ENCODE assay signal across 8 mouse cellular contexts in genomic region chr17:27071630-27072029, GRCm38 (mm10). TPM values are rescaled to one million over a fixed set of nuclear protein-coding genes. Genes with fewer than 3 reads are reported as not detected.
DNase-seq lines count a peak whose midpoint lies in the region; ATAC-seq and TF ChIP-seq lines count a peak whose summit lies in the region.

No protein-coding gene starts in this region.

- 42% methylated on average over 6 of the region's 6 CpGs for WGBS in forebrain, postnatal 0 days
- 42% methylated on average over 6 of the region's 6 CpGs for WGBS in forebrain, embryonic 13.5 days
- 41% methylated on average over 6 of the region's 6 CpGs for WGBS in midbrain, embryonic 14.5 days
- WGBS in midbrain, embryonic 15.5 days, result 45% methylated on average over 6 of the region's 6 CpGs

- H3K27ac ChIP-seq in forebrain, postnatal 0 days (ENCODE audit: low read depth, low read length), result no peak overlapping the region
- no peak overlapping the region for H3K27ac ChIP-seq in forebrain, embryonic 13.5 days
- no peak overlapping the region for H3K27ac ChIP-seq in midbrain, embryonic 14.5 days (replicated peaks; ENCODE audit: low read depth, low read length)
- no peak overlapping the region for H3K27ac ChIP-seq in midbrain, embryonic 15.5 days

- peak; percentile 63 for TF ChIP-seq CTCF in forebrain, postnatal 0 days (IDR thresholded peaks at IDR 0.05; ENCODE audit: low read depth)

- no peak overlapping the region for H3K4me3 ChIP-seq in forebrain, postnatal 0 days (ENCODE audit: low read depth, low read length)
- H3K4me3 ChIP-seq in forebrain, embryonic 13.5 days, result no peak overlapping the region
- no peak overlapping the region for H3K4me3 ChIP-seq in midbrain, embryonic 14.5 days (replicated peaks; ENCODE audit: low read depth, low read length)
- no peak overlapping the region for H3K4me3 ChIP-seq in midbrain, embryonic 15.5 days

- DNase-seq in forebrain, postnatal 0 days, result peak; percentile 39
- peak; percentile 53 for DNase-seq in midbrain, embryonic 14.5 days
- DNase-seq in cerebellum, adult 18-20 months, result peak; percentile 83 to 90
- no peak for DNase-seq in gastrocnemius, postnatal 25 days

- no peaks in the 10 kb centered on the region for H3K36me3 ChIP-seq in forebrain, postnatal 0 days (ENCODE audit: insufficient read depth)
- H3K36me3 ChIP-seq in forebrain, embryonic 13.5 days (ENCODE audit: poor library complexity, severe bottlenecking), result no peaks in the 10 kb centered on the region
- no peaks in the 10 kb centered on the region for H3K36me3 ChIP-seq in midbrain, embryonic 14.5 days (ENCODE audit: control insufficient read depth, insufficient read depth, low read length)
- no peaks in the 10 kb centered on the region for H3K36me3 ChIP-seq in midbrain, embryonic 15.5 days (replicated peaks)

- no peak overlapping the region for H3K9ac ChIP-seq in forebrain, postnatal 0 days
- no peak overlapping the region for H3K9ac ChIP-seq in forebrain, embryonic 13.5 days
- no peak overlapping the region for H3K9ac ChIP-seq in midbrain, embryonic 14.5 days (replicated peaks; ENCODE audit: low read length)
- H3K9ac ChIP-seq in midbrain, embryonic 15.5 days, result no peak overlapping the region

- H3K4me1 ChIP-seq in forebrain, postnatal 0 days (ENCODE audit: insufficient read depth), result no peaks in the 10 kb centered on the region
- peaks cover 6% of the 10 kb centered on the region; the same call in 1 of the 2 replicates for H3K4me1 ChIP-seq in forebrain, embryonic 13.5 days
- H3K4me1 ChIP-seq in midbrain, embryonic 14.5 days (ENCODE audit: control insufficient read depth, insufficient read depth, low read length), result peaks cover 6% of the 10 kb centered on the region; the same call in 1 of the 2 replicates
- peaks cover 10% of the 10 kb centered on the region for H3K4me1 ChIP-seq in midbrain, embryonic 15.5 days

- H3K4me2 ChIP-seq in forebrain, postnatal 0 days (ENCODE audit: low read depth), result no peak overlapping the region
- H3K4me2 ChIP-seq in forebrain, embryonic 13.5 days, result no peak overlapping the region
- H3K4me2 ChIP-seq in midbrain, embryonic 14.5 days (ENCODE audit: low read length), result no peak overlapping the region
- H3K4me2 ChIP-seq in midbrain, embryonic 15.5 days, result no peak overlapping the region

- H3K27me3 ChIP-seq in forebrain, postnatal 0 days (ENCODE audit: insufficient read depth, low read length), result no peaks in the 10 kb centered on the region
- H3K27me3 ChIP-seq in forebrain, embryonic 13.5 days, result no peaks in the 10 kb centered on the region
- no peaks in the 10 kb centered on the region for H3K27me3 ChIP-seq in midbrain, embryonic 14.5 days (ENCODE audit: control insufficient read depth, insufficient read depth, low read length)
- no peaks in the 10 kb centered on the region for H3K27me3 ChIP-seq in midbrain, embryonic 15.5 days (replicated peaks)

- H3K9me3 ChIP-seq in forebrain, postnatal 0 days (ENCODE audit: low read length), result no peaks in the 10 kb centered on the region
- H3K9me3 ChIP-seq in forebrain, embryonic 13.5 days (replicated peaks), result no peaks in the 10 kb centered on the region
- no peaks in the 10 kb centered on the region for H3K9me3 ChIP-seq in midbrain, embryonic 14.5 days (ENCODE audit: control insufficient read depth, low read length)
- H3K9me3 ChIP-seq in midbrain, embryonic 15.5 days, result no peaks in the 10 kb centered on the region

- no peak for ATAC-seq in forebrain, postnatal 0 days
- ATAC-seq in forebrain, embryonic 13.5 days, result no peak
- ATAC-seq in midbrain, embryonic 14.5 days (ENCODE audit: low FRiP score, low TSS enrichment), result no peak
- ATAC-seq in midbrain, embryonic 15.5 days (replicated peaks), result no peak
- ATAC-seq in megakaryocyte progenitor cell, adult 5-6 weeks (replicated peaks; ENCODE audit: poor library complexity), result peak; percentile 68; the same call in 1 of the 2 replicates
- ATAC-seq in erythroid progenitor cell, adult 5-6 weeks (replicated peaks; ENCODE audit: low FRiP score, poor library complexity, severe bottlenecking), result no peak; the same call in 1 of the 2 replicates

RNA-seq across cellular contexts. Expression of gene Itpr3, which starts 14.5 kb away (rescaled TPM):
- total RNA-seq in forebrain, postnatal 0 days (2014; rRNA removed), result 1.8 and 2.9 TPM in 2 replicates
- 0.30 TPM in 2 replicates for polyA plus RNA-seq in forebrain, postnatal 0 days (2015; fragmentation: Nextera tagmentation; extraction: Ambion mirVana)
- 0.41 and 0.52 TPM in 2 replicates for polyA plus RNA-seq in forebrain, embryonic 13.5 days (2015; fragmentation: Nextera tagmentation; extraction: Ambion mirVana)
- polyA plus RNA-seq in midbrain, embryonic 14.5 days (2014; fragmentation: Nextera tagmentation; extraction: Ambion mirVana), result 0.51 and 0.82 TPM in 2 replicates
- 0.78 and 0.80 TPM in 2 replicates for polyA plus RNA-seq in midbrain, embryonic 15.5 days (2015; fragmentation: Nextera tagmentation; extraction: Ambion mirVana)
- 3.4 and 3.6 TPM in 2 replicates for total RNA-seq in megakaryocyte progenitor cell, adult 5-6 weeks (2015)
- 5.3 and 6.2 TPM in 2 replicates for total RNA-seq in megakaryocyte progenitor cell, adult 5-6 weeks (2017)
- 1.3 and 9.0 TPM in 2 replicates for total RNA-seq in erythroid progenitor cell, adult 5-6 weeks (2015; ENCODE audit: low replicate concordance)
- 0.98 and 2.2 TPM in 2 replicates for total RNA-seq in erythroid progenitor cell, adult 5-6 weeks (2017; ENCODE audit: low replicate concordance)
- total RNA-seq in gastrocnemius, postnatal 25 days (2021), result 1 to 10 TPM; 1.6 to 2.4 TPM

RNA-seq across cellular contexts. Expression of gene Bak1, which starts 42.8 kb away (rescaled TPM):
- 36.5 and 48.1 TPM in 2 replicates for total RNA-seq in forebrain, postnatal 0 days (2014; rRNA removed)
- polyA plus RNA-seq in forebrain, postnatal 0 days (2015; fragmentation: Nextera tagmentation; extraction: Ambion mirVana), result 2.5 and 3.5 TPM in 2 replicates
- polyA plus RNA-seq in forebrain, embryonic 13.5 days (2015; fragmentation: Nextera tagmentation; extraction: Ambion mirVana), result 1.9 and 2.6 TPM in 2 replicates
- 5.5 and 5.8 TPM in 2 replicates for polyA plus RNA-seq in midbrain, embryonic 14.5 days (2014; fragmentation: Nextera tagmentation; extraction: Ambion mirVana)
- polyA plus RNA-seq in midbrain, embryonic 15.5 days (2015; fragmentation: Nextera tagmentation; extraction: Ambion mirVana), result 3.5 and 4.2 TPM in 2 replicates
- total RNA-seq in megakaryocyte progenitor cell, adult 5-6 weeks (2015), result 130 and 135 TPM in 2 replicates
- 63.3 and 68.7 TPM in 2 replicates for total RNA-seq in megakaryocyte progenitor cell, adult 5-6 weeks (2017)
- 32.7 and 36.0 TPM in 2 replicates for total RNA-seq in erythroid progenitor cell, adult 5-6 weeks (2015; ENCODE audit: low replicate concordance)
- total RNA-seq in erythroid progenitor cell, adult 5-6 weeks (2017; ENCODE audit: low replicate concordance), result 11.4 and 12.5 TPM in 2 replicates
- 10 to 100 TPM; 16.9 to 21.0 TPM for total RNA-seq in gastrocnemius, postnatal 25 days (2021)
